Mouse (Mus musculus): ENCODE data around the gene Sun1. TPM values are rescaled to one million over a fixed set of nuclear protein-coding genes. Genes with fewer than 3 reads are reported as not detected.

Sun1 gene
- polyA plus RNA-seq, 1 experiment = 65.5 TPM

DNA sequence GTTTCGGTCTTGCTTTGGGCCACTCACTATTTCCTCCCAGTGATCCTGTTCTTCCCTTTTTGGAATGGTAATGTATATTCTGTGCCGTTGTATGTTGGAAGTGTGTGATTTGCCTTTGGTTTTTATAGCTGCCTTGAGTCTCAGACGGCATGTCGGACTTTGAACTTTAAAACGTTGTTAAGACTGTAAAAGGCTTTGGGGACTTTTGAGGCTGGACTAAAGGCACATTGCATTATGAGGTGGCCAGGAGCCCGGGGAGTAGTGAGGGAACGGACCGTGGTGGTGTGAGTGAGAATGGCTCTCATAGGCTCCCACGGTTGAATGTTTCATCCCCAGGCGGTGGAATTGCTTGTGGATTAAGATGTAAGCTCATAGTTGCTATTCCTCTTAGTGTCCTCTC is 96.7 kb downstream of the Sun1 start:
- TF ChIP-seq MYOG (IDR thresholded peaks at IDR 0.05; ENCODE audit: control insufficient read depth in 1 of 3, insufficient read depth in 1 of 3, insufficient read length in 2 of 3, low read depth in 2 of 3) (no peak), MYOD1 (IDR thresholded peaks at IDR 0.05; ENCODE audit: control insufficient read depth in 1 of 3, insufficient read length in 2 of 3, low read depth in 2 of 3) (no peak), TCF12 (IDR thresholded peaks at IDR 0.05; ENCODE audit: insufficient read depth, poor library complexity, severe bottlenecking) (no peak), MAX (IDR thresholded peaks at IDR 0.05; ENCODE audit: low read depth) (no peak), POLR2A (IDR thresholded peaks at IDR 0.05; ENCODE audit: insufficient read length, low read depth) (no peak), CEBPB (IDR thresholded peaks at IDR 0.05; ENCODE audit: insufficient read depth, poor library complexity, severe bottlenecking) (no peak), POLR2AphosphoS2 (IDR thresholded peaks at IDR 0.05; ENCODE audit: insufficient read length, low read depth) (no peak), USF1 (IDR thresholded peaks at IDR 0.05; ENCODE audit: low read depth) (no peak), E2F4 (IDR thresholded peaks at IDR 0.05; ENCODE audit: insufficient read depth) (no peak), REST (IDR thresholded peaks at IDR 0.05; ENCODE audit: insufficient read depth, insufficient read length) (no peak), SRF (IDR thresholded peaks at IDR 0.05; ENCODE audit: control insufficient read depth, insufficient read length, low read depth) (no peak), TCF3 (IDR thresholded peaks at IDR 0.05; ENCODE audit: insufficient read length, low read depth) (no peak)
- H3K36me3 ChIP-seq (ENCODE audit: control insufficient read depth, insufficient read depth) = no peaks in the 10 kb centered on the region
- peaks cover 10% of the 10 kb centered on the region for H3K27me3 ChIP-seq (ENCODE audit: control insufficient read depth, insufficient read depth, insufficient read length)
- H3ac ChIP-seq (ENCODE audit: control insufficient read depth, insufficient read length) = no peak overlapping the region
- H3K4me3 ChIP-seq = no peak overlapping the region
- H3K79me2 ChIP-seq (ENCODE audit: control insufficient read depth, insufficient read depth) = no peaks in the 10 kb centered on the region
- no peak overlapping the region for H3K4me2 ChIP-seq (ENCODE audit: low read depth)

DNA sequence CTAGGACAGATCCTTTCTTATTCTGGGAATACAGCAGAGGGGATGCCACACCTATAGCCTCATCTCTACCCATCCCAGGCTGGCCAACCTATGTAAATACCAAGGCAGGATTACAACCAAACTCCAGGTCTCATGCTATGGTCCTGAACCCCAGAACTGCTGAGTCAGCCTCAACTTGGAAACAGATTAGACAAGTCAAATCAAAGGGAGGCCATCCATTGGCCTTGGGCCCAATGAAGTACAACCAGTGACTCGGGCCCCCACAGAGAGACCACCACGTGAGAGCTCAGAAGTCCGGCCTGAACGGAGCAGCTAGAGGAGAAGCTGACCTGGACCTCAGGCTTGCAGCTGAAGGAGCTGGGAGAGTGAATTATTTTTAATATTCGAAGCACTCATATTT is 97.3 kb downstream of the Sun1 start:
- TF ChIP-seq POLR2A (IDR thresholded peaks at IDR 0.05; ENCODE audit: insufficient read length, low read depth) (no peak), USF1 (IDR thresholded peaks at IDR 0.05; ENCODE audit: low read depth) (no peak), TCF12 (IDR thresholded peaks at IDR 0.05; ENCODE audit: insufficient read depth, poor library complexity, severe bottlenecking) (no peak), MYOG (IDR thresholded peaks at IDR 0.05; ENCODE audit: control insufficient read depth in 1 of 3, insufficient read depth in 1 of 3, insufficient read length in 2 of 3, low read depth in 2 of 3) (no peak), REST (IDR thresholded peaks at IDR 0.05; ENCODE audit: insufficient read depth, insufficient read length) (no peak)
- Histone ChIP-seq H3K79me2 (ENCODE audit: control insufficient read depth, insufficient read depth) (no peaks in the 10 kb centered on the region), H3K4me3 (no peak overlapping the region), H3K27me3 (ENCODE audit: control insufficient read depth, insufficient read depth, insufficient read length) (peaks cover 10% of the 10 kb centered on the region), H3K4me2 (ENCODE audit: low read depth) (no peak overlapping the region), H3ac (ENCODE audit: control insufficient read depth, insufficient read length) (no peak overlapping the region), H3K36me3 (ENCODE audit: control insufficient read depth, insufficient read depth) (no peaks in the 10 kb centered on the region)

Other genes with a start within 250 kb of the Sun1 start
- 43.7 TPM for gene Pdgfa, start 203.3 kb upstream of the Sun1 start, polyA plus RNA-seq (2012; fragmentation: generic; extraction: Trizol)
- gene Prkar1b, start 50.6 kb upstream of the Sun1 start, polyA plus RNA-seq (2012; fragmentation: generic; extraction: Trizol) = 1.3 TPM
- gene Dnaaf5, start 50.4 kb upstream of the Sun1 start, polyA plus RNA-seq (2012; fragmentation: generic; extraction: Trizol) = 26.3 TPM
- gene Get4, start 51.7 kb downstream of the Sun1 start, polyA plus RNA-seq (2012; fragmentation: generic; extraction: Trizol) = 106 TPM
- gene Adap1, start 125.0 kb downstream of the Sun1 start, polyA plus RNA-seq (2012; fragmentation: generic; extraction: Trizol) = 0.04 TPM
- 66.0 TPM for gene Cox19, start 150.8 kb downstream of the Sun1 start, polyA plus RNA-seq (2012; fragmentation: generic; extraction: Trizol)
- gene Cyp2w1, start 152.0 kb downstream of the Sun1 start, polyA plus RNA-seq (2012; fragmentation: generic; extraction: Trizol) = not detected
- gene Gpr146, start 177.1 kb downstream of the Sun1 start, polyA plus RNA-seq (2012; fragmentation: generic; extraction: Trizol) = 11.7 TPM
- gene C130050O18Rik, start 204.6 kb downstream of the Sun1 start, polyA plus RNA-seq (2012; fragmentation: generic; extraction: Trizol) = 0.25 TPM
- 9.2 TPM for gene Gper1, start 222.5 kb downstream of the Sun1 start, polyA plus RNA-seq (2012; fragmentation: generic; extraction: Trizol)

Measured in myocyte (in vitro differentiated cells).